Mouse (Mus musculus) adrenal gland, postnatal 10 days (tissue): Measurements from ENCODE around the gene Il9r. TPM values are rescaled to one million over a fixed set of nuclear protein-coding genes. Genes with fewer than 3 reads are reported as not detected.

Experiments used
- DNase-seq: peaks from one replicate; pipeline ENCODE4 v3.0.0; 2021; ENCODE audit warnings: mixed read lengths
- total RNA-seq, 2 experiments: library from RNA; stranded (reverse); gene quantifications; 2 replicates each; pipeline ENCODE4 v1.2.3; 2021

Gene Il9r
- total RNA-seq, 2 experiments from 2014 or later = 0.30 to 0.82 TPM

GRCm38 (mm10) chr11:32157791-32158594 lies 42.1 kb downstream of the Il9r start:
- no peak for DNase-seq

- no peak for DNase-seq
These were observed 43.0 kb downstream of the Il9r start for GRCm38 (mm10) chr11:32156854-32157630.

- no peak for DNase-seq
These were observed 46.9 kb downstream of the Il9r start for GRCm38 (mm10) chr11:32153216-32153615.

GRCm38 (mm10) chr11:32152814-32153213 lies 47.3 kb downstream of the Il9r start:
- no peak for DNase-seq

- DNase-seq = no peak
These were observed 48.8 kb downstream of the Il9r start for GRCm38 (mm10) chr11:32151243-32151642.

- DNase-seq = no peak
These were observed 50.5 kb downstream of the Il9r start for GRCm38 (mm10) chr11:32149605-32150004.

GRCm38 (mm10) chr11:32142771-32143170 lies 57.3 kb downstream of the Il9r start:
- no peak for DNase-seq

- DNase-seq = no peak
These were observed 58.2 kb downstream of the Il9r start for GRCm38 (mm10) chr11:32141627-32142586.

GRCm38 (mm10) chr11:32141034-32141433 lies 59.0 kb downstream of the Il9r start:
- peak; percentile 81 for DNase-seq

- no peak for DNase-seq
These were observed 60.5 kb downstream of the Il9r start for GRCm38 (mm10) chr11:32139528-32139961.

GRCm38 (mm10) chr11:32138614-32138964 lies 61.5 kb downstream of the Il9r start:
- DNase-seq = no peak

GRCm38 (mm10) chr11:32137719-32138613 lies 62.1 kb downstream of the Il9r start:
- DNase-seq = no peak

Other genes starting within 250 kb of the Il9r start
- gene 4930524B15Rik, start 234.7 kb downstream of the Il9r start, total RNA-seq = not detected
- gene Nsg2, start 199.8 kb downstream of the Il9r start, total RNA-seq = 10 to 100 TPM; 28.7 to 37.4 TPM
- gene Snrnp25, start 5.1 kb upstream of the Il9r start, total RNA-seq = 10 to 100 TPM; 23.9 to 26.5 TPM
- gene Rhbdf1, start 22.0 kb upstream of the Il9r start, total RNA-seq = 10 to 100 TPM; 25.0 to 29.1 TPM
- gene Mpg, start 26.2 kb upstream of the Il9r start, total RNA-seq = 10 to 100 TPM; 21.0 to 22.3 TPM
- 10 to 100 TPM; 36.9 to 50.1 TPM for gene Nprl3, start 67.4 kb upstream of the Il9r start, total RNA-seq
- not detected for gene Hba-x, start 76.1 kb upstream of the Il9r start, total RNA-seq
- gene Hba-a1, start 83.2 kb upstream of the Il9r start, total RNA-seq = 1,000 to 10,000 TPM; 3,856 to 4,787 TPM
- gene Hbq1b, start 86.7 kb upstream of the Il9r start, total RNA-seq = 1 to 10 TPM in 1 of 2 experiments, under 1 TPM in 1; 0.87 to 2.2 TPM
- gene Hba-a2, start 96.2 kb upstream of the Il9r start, total RNA-seq = 1,000 to 10,000 TPM; 3,094 to 3,969 TPM
- gene Hbq1a, start 99.8 kb upstream of the Il9r start, total RNA-seq = not detected
- gene Sh3pxd2b, start 147.5 kb upstream of the Il9r start, total RNA-seq = 10 to 100 TPM; 14.9 to 17.2 TPM